ENCODE assay signal across 8 mouse cellular contexts in genomic region chr8:70701048-70701981, GRCm38 (mm10). TPM values are rescaled to one million over a fixed set of nuclear protein-coding genes. Genes with fewer than 3 reads are reported as not detected.
DNase-seq lines count a peak whose midpoint lies in the region; ATAC-seq lines count a peak whose summit lies in the region.

No protein-coding gene starts in this region.

- no peak for ATAC-seq in liver, embryonic 12.5 days
- no peak for ATAC-seq in stomach, embryonic 15.5 days (ENCODE audit: insufficient read depth, low FRiP score, low read depth)

- H3K27ac ChIP-seq in liver, embryonic 12.5 days: peak overlapping the region; percentile 98; the same call in 1 of the 2 replicates
- H3K27ac ChIP-seq in stomach, embryonic 15.5 days: peak overlapping the region; percentile 99

- DNase-seq in embryo, embryonic 10.5 days (ENCODE audit: low spot score): peak; percentile 26
- DNase-seq in embryo, embryonic 9.5 days (ENCODE audit: extremely low spot score): no peak
- DNase-seq in thymus, postnatal 25 days: peak; percentile 23
- no peak for DNase-seq in thymus, adult 18-20 months
- DNase-seq in adrenal gland, postnatal 4 days (ENCODE audit: low spot score in 2 of 2): no peak
- DNase-seq in spleen, postnatal 36 days (ENCODE audit: low spot score in 2 of 2): no peak

- H3K4me3 ChIP-seq in liver, embryonic 12.5 days: peak overlapping the region; percentile 90
- peak overlapping the region; percentile 96 for H3K4me3 ChIP-seq in stomach, embryonic 15.5 days (replicated peaks)

- H3K9ac ChIP-seq in liver, embryonic 12.5 days: peak overlapping the region; percentile 99
- no peak overlapping the region; the same call in 1 of the 2 replicates for H3K9ac ChIP-seq in stomach, embryonic 15.5 days

- peak overlapping the region; percentile 99 for H3K4me2 ChIP-seq in liver, embryonic 12.5 days
- peak overlapping the region; percentile 55 for H3K4me2 ChIP-seq in stomach, embryonic 15.5 days

- WGBS in liver, embryonic 12.5 days (ENCODE audit: insufficient replicate concordance): 52% methylated on average over 10 of the region's 10 CpGs
- WGBS in stomach, embryonic 15.5 days: 45% methylated on average over 10 of the region's 10 CpGs

- H3K27me3 ChIP-seq in liver, embryonic 12.5 days (replicated peaks): no peaks in the 10 kb centered on the region
- H3K27me3 ChIP-seq in stomach, embryonic 15.5 days (replicated peaks): no peaks in the 10 kb centered on the region

- H3K4me1 ChIP-seq in liver, embryonic 12.5 days: peaks cover 33% of the 10 kb centered on the region
- H3K4me1 ChIP-seq in stomach, embryonic 15.5 days: peaks cover 26% of the 10 kb centered on the region

- H3K9me3 ChIP-seq in liver, embryonic 12.5 days (replicated peaks): no peaks in the 10 kb centered on the region
- no peaks in the 10 kb centered on the region for H3K9me3 ChIP-seq in stomach, embryonic 15.5 days

- H3K36me3 ChIP-seq in liver, embryonic 12.5 days: no peaks in the 10 kb centered on the region
- peaks cover 7% of the 10 kb centered on the region; the same call in 1 of the 2 replicates for H3K36me3 ChIP-seq in stomach, embryonic 15.5 days

RNA-seq across cellular contexts. Expression of gene Iqcn, which starts 1.9 kb away (rescaled TPM):
- polyA plus RNA-seq in liver, embryonic 12.5 days (2016; fragmentation: Nextera tagmentation; extraction: Ambion mirVana): not detected in 2 replicates
- polyA plus RNA-seq in stomach, embryonic 15.5 days (2015; fragmentation: Nextera tagmentation; extraction: Ambion mirVana): 0.04 TPM in 1 of 2 replicates, not detected in the other
- total RNA-seq in adrenal gland, postnatal 4 days (2021): under 1 TPM; 0.14 to 0.25 TPM

RNA-seq across cellular contexts. Expression of gene Jund, which starts 2.6 kb away (rescaled TPM):
- polyA plus RNA-seq in liver, embryonic 12.5 days (2016; fragmentation: Nextera tagmentation; extraction: Ambion mirVana): 59.5 and 66.8 TPM in 2 replicates
- 84.4 and 84.6 TPM in 2 replicates for polyA plus RNA-seq in stomach, embryonic 15.5 days (2015; fragmentation: Nextera tagmentation; extraction: Ambion mirVana)
- 100 to 1,000 TPM; 185 to 195 TPM for total RNA-seq in adrenal gland, postnatal 4 days (2021)

RNA-seq across cellular contexts. Expression of gene Gm3336, which starts 17.0 kb away (rescaled TPM):
- polyA plus RNA-seq in liver, embryonic 12.5 days (2016; fragmentation: Nextera tagmentation; extraction: Ambion mirVana): not detected in 2 replicates
- polyA plus RNA-seq in stomach, embryonic 15.5 days (2015; fragmentation: Nextera tagmentation; extraction: Ambion mirVana): 1.1 and 1.9 TPM in 2 replicates
- not detected for total RNA-seq in adrenal gland, postnatal 4 days (2021)

RNA-seq across cellular contexts. Expression of gene Pde4c, which starts 22.2 kb away (rescaled TPM):
- polyA plus RNA-seq in liver, embryonic 12.5 days (2016; fragmentation: Nextera tagmentation; extraction: Ambion mirVana): 0.56 and 0.71 TPM in 2 replicates
- 0.45 and 0.50 TPM in 2 replicates for polyA plus RNA-seq in stomach, embryonic 15.5 days (2015; fragmentation: Nextera tagmentation; extraction: Ambion mirVana)
- total RNA-seq in adrenal gland, postnatal 4 days (2021): 1 to 10 TPM; 2.2 to 5.6 TPM

RNA-seq across cellular contexts. Expression of gene Lsm4, which starts 28.3 kb away (rescaled TPM):
- polyA plus RNA-seq in liver, embryonic 12.5 days (2016; fragmentation: Nextera tagmentation; extraction: Ambion mirVana): 266 and 269 TPM in 2 replicates
- 271 and 297 TPM in 2 replicates for polyA plus RNA-seq in stomach, embryonic 15.5 days (2015; fragmentation: Nextera tagmentation; extraction: Ambion mirVana)
- total RNA-seq in adrenal gland, postnatal 4 days (2021): 10 to 100 TPM; 96.6 to 99.0 TPM

Comparison
In these comparisons a context has a peak if more than half of its experiments do, and no peak if none do; other contexts are left out.
1. DNase-seq: peak in embryo, embryonic 10.5 days (single experiment) and thymus, postnatal 25 days (single experiment); none in embryo, embryonic 9.5 days (single experiment), thymus, adult 18-20 months (0 of 2), adrenal gland, postnatal 4 days (0 of 2) and spleen, postnatal 36 days (0 of 2).